Mouse (Mus musculus) forelimb bud, embryonic 11.5 days (tissue): ENCODE data around the gene Pdcd4.

Experiments used
- DNase-seq: peaks from one replicate; pipeline ENCODE4 v3.0.0-alpha.2; 2012; ENCODE audit warnings: low read depth, low spot score

Gene Pdcd4

DNA sequence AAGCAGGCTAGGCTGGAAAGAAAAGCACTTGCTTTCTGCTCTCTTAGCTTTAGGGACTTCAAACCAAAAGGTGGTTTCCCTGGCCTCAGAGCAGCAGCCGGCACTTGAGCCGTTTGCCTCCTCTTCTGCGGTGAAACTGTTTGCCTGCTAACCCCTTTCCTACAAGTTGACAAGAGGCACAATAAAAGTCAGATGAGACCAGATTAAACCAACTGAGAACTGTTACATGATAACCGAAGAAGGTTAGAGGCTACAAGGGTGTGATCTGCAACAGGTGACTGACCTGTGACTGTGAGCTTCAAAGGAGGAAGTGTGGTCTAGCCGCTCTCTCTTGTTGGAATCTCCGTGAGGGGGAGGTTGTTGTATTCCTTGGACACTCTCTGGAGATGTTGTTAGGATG lies 20.5 kb upstream of the Pdcd4 start:
- no peak for DNase-seq

- no peak for DNase-seq
Measured at GRCm38 (mm10) chr19:53872994-53873713, 18.9 kb upstream of the Pdcd4 start.

DNA sequence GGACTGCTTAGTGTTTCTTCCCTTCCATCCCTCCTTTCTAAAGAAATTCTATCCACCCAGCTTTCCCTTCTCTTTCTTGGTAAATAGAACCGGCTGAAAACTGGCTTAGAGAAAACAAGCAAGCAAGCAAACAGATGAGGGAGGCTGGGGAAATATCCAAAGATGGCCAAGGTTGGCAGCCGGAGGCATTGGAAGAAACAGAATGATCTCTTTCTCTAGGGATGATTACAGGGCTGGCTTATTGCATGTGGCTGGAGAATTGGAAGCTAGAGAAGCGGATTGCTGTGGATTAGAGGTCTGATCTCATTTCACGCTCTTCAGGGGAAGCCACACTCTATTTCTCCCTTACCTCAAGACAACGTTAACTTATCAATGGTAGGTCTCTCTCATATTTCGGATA lies 16.8 kb upstream of the Pdcd4 start:
- no peak for DNase-seq

GRCm38 (mm10) chr19:53877779-53878178 lies 14.3 kb upstream of the Pdcd4 start:
- DNase-seq: no peak

DNA sequence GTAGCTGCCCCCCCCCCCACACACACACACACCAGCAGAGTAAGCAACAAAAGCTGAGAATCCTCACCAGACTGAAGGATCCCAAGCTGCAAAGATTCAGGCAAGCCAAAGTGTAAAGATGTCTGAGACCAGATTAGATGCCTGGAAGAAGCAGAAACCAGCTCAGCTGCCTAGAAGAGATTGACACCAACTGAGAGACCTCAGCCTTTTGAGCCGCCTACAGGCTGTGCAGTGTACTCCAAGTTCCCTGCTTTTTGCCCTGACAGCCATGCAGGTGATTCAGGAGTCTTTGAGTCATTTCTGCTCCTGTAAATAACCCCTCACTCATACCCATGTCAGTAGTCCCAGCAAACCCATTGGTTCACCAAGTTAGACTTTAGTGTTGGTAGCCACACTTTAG lies 11.6 kb upstream of the Pdcd4 start:
- DNase-seq: no peak

DNA sequence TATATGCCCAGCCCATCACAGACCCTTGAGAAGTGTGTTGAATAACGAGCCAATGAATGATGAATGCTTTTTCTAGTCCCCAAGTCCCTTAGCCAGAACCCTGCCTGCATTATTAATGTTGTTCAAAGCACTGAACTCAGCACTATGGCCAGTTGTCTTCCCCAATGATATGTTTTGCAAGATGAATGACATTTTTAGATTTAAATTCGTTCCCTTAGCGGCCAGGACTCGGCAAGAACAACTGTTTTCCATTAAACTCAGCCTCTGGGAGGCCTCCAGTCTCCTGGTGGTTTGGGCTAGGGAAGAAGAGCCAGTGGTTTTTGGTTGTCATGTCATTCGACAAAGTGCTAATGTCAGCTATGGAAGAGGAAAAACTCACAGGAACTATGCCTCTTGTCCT lies 10.2 kb upstream of the Pdcd4 start:
- DNase-seq: no peak

- DNase-seq: no peak
Measured at GRCm38 (mm10) chr19:53885450-53885849, 6.6 kb upstream of the Pdcd4 start.

GRCm38 (mm10) chr19:53886576-53887370 lies 5.3 kb upstream of the Pdcd4 start:
- no peak for DNase-seq

DNA sequence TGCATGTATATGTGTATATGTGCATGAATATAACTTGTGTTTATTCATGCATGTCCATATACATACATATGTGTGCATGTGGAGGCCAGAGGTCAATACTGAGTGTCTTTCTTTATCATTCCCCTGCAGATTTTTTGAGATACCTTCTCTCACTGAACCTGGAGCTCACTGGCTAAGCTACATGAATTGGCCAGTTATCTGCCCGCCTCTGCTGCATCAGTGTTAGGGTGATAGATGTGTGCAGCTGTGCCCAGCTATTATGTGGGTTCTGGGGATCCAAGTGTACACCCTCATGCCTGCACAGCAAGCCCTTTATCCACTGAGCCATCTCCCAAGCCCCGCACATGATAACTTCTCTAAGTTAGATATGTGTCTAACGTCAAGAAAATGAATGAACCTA lies 4.2 kb upstream of the Pdcd4 start:
- no peak for DNase-seq

GRCm38 (mm10) chr19:53888331-53888730 lies 3.7 kb upstream of the Pdcd4 start:
- DNase-seq: no peak

GRCm38 (mm10) chr19:53889555-53889954 lies 2.5 kb upstream of the Pdcd4 start:
- no peak for DNase-seq

DNA sequence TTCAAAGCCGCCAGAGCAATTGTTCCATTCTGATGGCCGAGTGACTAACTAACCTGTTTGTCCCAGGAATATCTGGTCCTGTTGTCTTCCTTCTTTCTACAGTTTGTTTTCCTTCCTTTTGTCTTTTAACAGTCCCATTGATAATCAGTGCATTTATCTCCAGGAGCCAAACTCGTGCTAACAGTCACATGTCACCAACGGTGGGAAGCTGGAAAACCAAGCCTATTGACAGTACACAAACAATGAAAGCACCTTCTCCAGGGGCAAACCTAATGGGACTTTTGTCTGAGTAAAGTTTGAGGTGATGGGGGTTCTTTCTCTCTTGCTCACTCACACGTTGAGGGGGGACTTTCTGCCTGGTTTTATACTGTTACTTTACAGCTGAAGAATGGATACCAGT lies 1.8 kb upstream of the Pdcd4 start:
- DNase-seq: no peak

DNA sequence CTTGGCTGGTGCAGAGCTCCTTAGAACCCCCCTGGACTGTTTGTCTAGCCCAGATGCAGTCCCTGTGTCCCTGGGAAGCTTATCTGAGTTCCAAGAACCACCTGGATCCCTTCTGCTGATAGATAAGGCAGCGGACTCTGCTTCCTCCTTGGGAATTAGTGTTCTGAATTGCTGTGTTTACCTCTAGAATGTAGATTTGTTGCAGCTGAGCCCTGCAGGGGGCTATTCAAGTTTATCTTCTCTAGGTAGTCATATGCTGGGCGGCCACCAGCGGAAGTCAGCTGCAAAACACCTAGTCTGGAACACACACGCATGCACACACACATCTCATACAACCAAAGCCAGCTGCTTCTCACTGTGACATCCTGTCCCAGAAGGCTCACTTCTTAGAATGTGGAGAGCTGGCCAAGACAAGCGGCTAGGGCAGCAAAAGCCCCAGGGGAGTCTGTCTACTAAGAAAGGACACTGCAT lies 1.2 kb upstream of the Pdcd4 start:
- no peak for DNase-seq

- DNase-seq: no peak
Measured at GRCm38 (mm10) chr19:53891569-53891968, 462 bp upstream of the Pdcd4 start.

- no peak for DNase-seq
Measured at GRCm38 (mm10) chr19:53892838-53893359, 868 bp downstream of the Pdcd4 start.

DNA sequence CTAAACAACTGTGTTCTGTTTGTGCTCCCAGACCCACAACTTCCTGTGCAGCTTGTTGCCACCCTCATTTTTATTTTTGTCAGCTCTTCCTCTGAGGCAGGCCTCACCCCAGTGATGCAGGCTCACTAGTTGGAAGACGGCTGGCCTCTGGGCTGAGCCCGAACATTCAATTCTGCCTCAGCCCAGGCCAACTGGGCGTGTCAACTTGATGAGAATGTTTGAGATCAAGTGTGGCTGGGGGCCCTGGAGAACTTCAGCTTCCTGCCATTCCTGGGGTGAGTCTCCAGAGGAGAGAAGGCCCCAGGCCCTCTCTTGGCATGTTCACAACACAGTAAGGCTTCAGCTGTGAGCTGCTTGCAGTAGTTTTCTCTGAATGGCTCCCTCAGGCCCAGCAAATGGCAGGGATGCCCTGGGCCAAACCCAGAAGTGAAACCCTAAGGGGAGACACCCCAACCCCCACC lies 1.7 kb downstream of the Pdcd4 start:
- DNase-seq: no peak

GRCm38 (mm10) chr19:53894538-53895121 lies 2.6 kb downstream of the Pdcd4 start:
- DNase-seq: peak; percentile 37

DNA sequence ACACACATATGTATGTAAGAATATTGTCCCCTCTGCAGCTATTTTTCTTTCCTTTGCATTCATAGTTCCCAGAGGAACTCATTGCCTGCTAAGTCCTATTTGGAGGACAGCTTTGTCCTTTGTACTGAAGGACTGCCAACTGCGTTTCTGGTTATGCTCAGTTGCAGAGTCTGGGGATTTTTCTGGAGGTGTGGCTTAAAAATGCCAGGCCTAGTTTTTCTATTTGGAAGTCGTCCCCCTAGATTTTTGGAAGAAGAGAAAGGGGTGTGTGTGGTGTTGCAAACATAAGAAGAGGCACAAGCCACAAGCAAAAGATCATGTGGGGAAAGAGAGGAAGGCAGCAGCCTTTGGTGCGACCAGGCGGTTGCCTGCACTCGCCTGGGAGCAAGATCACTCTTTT lies 6.0 kb downstream of the Pdcd4 start:
- no peak for DNase-seq

GRCm38 (mm10) chr19:53898498-53898897 lies 6.5 kb downstream of the Pdcd4 start:
- no peak for DNase-seq

DNA sequence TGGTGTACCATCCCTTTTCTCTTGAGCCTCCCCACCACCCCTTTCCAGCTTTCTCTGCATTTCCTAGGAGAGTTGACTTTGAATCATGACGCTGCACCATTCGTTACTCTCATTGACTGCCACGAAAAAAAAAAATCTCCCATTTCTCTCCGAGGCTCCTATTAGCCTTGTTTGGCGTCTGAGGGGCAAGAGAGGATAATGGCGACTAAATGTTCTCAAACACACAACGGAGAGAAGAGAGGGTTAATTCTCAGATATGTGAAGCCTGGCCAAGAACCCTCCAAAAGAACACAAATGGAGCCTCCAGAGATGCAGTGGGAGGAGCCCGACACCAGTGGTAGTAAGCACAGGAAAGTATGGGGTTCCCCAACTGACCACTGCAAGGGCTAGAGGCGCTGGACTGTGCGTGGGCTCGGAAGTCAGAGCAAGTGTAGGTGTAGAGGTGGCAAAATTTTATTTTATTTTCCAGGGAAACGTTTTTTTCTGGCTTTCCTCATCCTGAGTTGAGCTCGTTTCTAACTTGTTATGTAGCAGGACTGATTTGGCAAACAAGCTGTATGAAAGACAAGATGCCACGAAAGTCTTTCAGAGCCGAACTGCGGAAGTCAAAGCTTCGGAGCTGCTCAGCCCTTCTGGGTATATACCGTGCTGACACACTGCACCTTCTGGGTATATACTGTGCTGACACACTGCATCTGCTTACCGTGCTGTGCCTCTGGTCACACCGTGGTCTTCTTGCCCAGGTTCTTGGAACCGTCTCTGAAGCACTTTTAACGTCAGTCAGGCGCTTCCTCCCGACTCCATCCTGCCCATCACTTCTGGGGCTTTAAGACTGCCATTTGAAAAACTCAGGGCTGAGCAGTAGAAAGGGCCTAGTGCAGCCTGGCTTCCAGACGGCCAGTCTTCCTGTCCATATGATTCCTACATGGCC lies 7.2 kb downstream of the Pdcd4 start:
- DNase-seq: no peak

DNA sequence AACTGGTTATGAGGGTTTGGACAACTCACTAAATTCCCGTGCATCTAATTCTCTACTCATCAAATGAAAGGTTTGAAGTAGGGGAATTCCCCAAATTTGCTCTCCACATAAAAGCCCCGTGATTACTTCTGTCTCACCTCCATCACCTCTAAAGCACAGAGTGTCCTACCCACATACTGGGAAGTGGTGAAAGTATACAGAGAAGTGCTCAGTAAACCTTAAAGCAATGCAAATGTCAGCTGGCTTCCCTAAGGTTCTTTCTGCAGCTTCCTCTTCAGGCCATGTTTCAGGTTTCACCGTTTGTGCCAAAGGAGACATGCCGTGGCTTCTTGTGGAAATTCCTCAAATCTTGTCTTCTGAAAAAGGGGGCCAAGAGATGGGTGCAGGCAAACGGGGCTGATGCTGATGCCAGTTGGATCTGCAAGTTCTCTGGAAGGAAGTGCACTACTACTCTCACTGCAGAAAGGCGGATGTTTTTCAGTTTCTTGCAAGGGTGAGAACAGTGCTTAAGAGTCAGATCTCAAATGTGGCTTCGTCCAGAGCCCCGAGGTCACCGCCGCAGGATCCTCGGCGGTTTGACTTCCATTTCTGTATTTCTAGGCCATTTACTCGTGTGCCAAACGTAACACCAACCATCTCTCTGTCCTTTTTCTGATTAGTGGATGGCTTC lies 8.0 kb downstream of the Pdcd4 start:
- DNase-seq: no peak
